Comparison of ENCODE assay signal across 11 mouse cellular contexts in genomic region chrX:103355784-103356183, GRCm38 (mm10). TPM values are rescaled to one million over a fixed set of nuclear protein-coding genes. Genes with fewer than 3 reads are reported as not detected.
DNase-seq lines count a peak whose midpoint lies in the region; ATAC-seq lines count a peak whose summit lies in the region.
"Had no signal": no experiment of that assay in that cellular context is flagged by ENCODE, and none has a peak within 500 bp of the region (broad histone marks: within the 10 kb centered on the region; RNA-seq: fewer than 3 reads in every experiment).

No protein-coding gene starts in this region.

- peak overlapping the region; percentile 67 for H3K4me3 ChIP-seq in heart, embryonic 13.5 days
- peak overlapping the region; percentile 79; the same call in 1 of the 2 replicates for H3K4me3 ChIP-seq in brown adipose tissue, adult 24 weeks (ENCODE audit: insufficient read depth, low read depth, low read length)
- H3K4me3 ChIP-seq in hindbrain, embryonic 10.5 days, result peak overlapping the region; percentile 64
- peak overlapping the region; percentile 66 for H3K4me3 ChIP-seq in midbrain, embryonic 10.5 days

- no peaks in the 10 kb centered on the region for H3K9me3 ChIP-seq in heart, embryonic 13.5 days
- H3K9me3 ChIP-seq in hindbrain, embryonic 10.5 days, result no peaks in the 10 kb centered on the region
- no peaks in the 10 kb centered on the region for H3K9me3 ChIP-seq in midbrain, embryonic 10.5 days (replicated peaks)

- H3K9ac ChIP-seq in heart, embryonic 13.5 days, result no peak overlapping the region

- no peak for DNase-seq in heart, postnatal 14 days
- DNase-seq in hindbrain, embryonic 10.5 days (ENCODE audit: low spot score), result no peak
- no peak for DNase-seq in midbrain, embryonic 10.5 days (ENCODE audit: low spot score)
- DNase-seq in frontal cortex, postnatal 14 days (ENCODE audit: low spot score in 2 of 2), result no peak
- DNase-seq in cerebellum, adult 11-12 months, result no peak

- WGBS in heart, embryonic 13.5 days, result 44% methylated on average over 5 of the region's 5 CpGs
- 45% methylated on average over 5 of the region's 5 CpGs for WGBS in hindbrain, embryonic 10.5 days
- 50% methylated on average over 5 of the region's 5 CpGs for WGBS in midbrain, embryonic 10.5 days

- H3K4me1 ChIP-seq in heart, embryonic 13.5 days, result no peaks in the 10 kb centered on the region
- H3K4me1 ChIP-seq in brown adipose tissue, adult 24 weeks (ENCODE audit: control insufficient read depth, insufficient read depth, insufficient read length, low read length), result no peaks in the 10 kb centered on the region
- no peaks in the 10 kb centered on the region; the same call in 1 of the 2 replicates for H3K4me1 ChIP-seq in hindbrain, embryonic 10.5 days (replicated peaks)
- peaks cover 5% of the 10 kb centered on the region; the same call in 1 of the 2 replicates for H3K4me1 ChIP-seq in midbrain, embryonic 10.5 days

- peaks cover 71% of the 10 kb centered on the region for H3K27me3 ChIP-seq in heart, embryonic 13.5 days (replicated peaks)
- peaks cover 90% of the 10 kb centered on the region for H3K27me3 ChIP-seq in hindbrain, embryonic 10.5 days (ENCODE audit: insufficient read depth, poor library complexity, severe bottlenecking)
- H3K27me3 ChIP-seq in midbrain, embryonic 10.5 days (ENCODE audit: low read depth, poor library complexity, severe bottlenecking), result peaks cover 100% of the 10 kb centered on the region

- no peak for ATAC-seq in heart, embryonic 13.5 days (ENCODE audit: extremely low read depth, insufficient number of reproducible peaks, low FRiP score, low TSS enrichment)
- no peak for ATAC-seq in cerebellum, adult (ENCODE audit: insufficient number of reproducible peaks, low FRiP score, low TSS enrichment)

- intact Hi-C loops in heart, postnatal 14 days (cut with DNase I), result no loop called here

- no peak overlapping the region for H3K27ac ChIP-seq in heart, embryonic 13.5 days (replicated peaks)
- no peak overlapping the region for H3K27ac ChIP-seq in brown adipose tissue, adult 24 weeks (replicated peaks; ENCODE audit: low read depth, low read length)
- no peak overlapping the region for H3K27ac ChIP-seq in hindbrain, embryonic 10.5 days
- H3K27ac ChIP-seq in midbrain, embryonic 10.5 days (replicated peaks), result no peak overlapping the region

- H3K4me2 ChIP-seq in heart, embryonic 13.5 days, result peak overlapping the region; percentile 68

- H3K36me3 ChIP-seq in heart, embryonic 13.5 days, result no peaks in the 10 kb centered on the region
- no peaks in the 10 kb centered on the region for H3K36me3 ChIP-seq in hindbrain, embryonic 10.5 days
- H3K36me3 ChIP-seq in midbrain, embryonic 10.5 days, result 0 out of 2 replicates have a peak, but pooled peaks cover 5% of the 10 kb centered on the region

RNA-seq across cellular contexts. Expression of gene Chic1, which starts 0.5 kb away (rescaled TPM):
- polyA plus RNA-seq in heart, embryonic 13.5 days (2015; fragmentation: Nextera tagmentation; extraction: Ambion mirVana), result 2.7 and 2.8 TPM in 2 replicates
- 1 to 10 TPM; 1.1 TPM for total RNA-seq in heart, postnatal 14 days (2021)
- polyA plus RNA-seq in brown adipose tissue, adult 24 weeks (2012; ENCODE audit: insufficient read depth, insufficient read length, missing spikeins), result 0.28 TPM in 1 of 2 replicates, not detected in the other
- 4.4 and 5.5 TPM in 2 replicates for polyA plus RNA-seq in hindbrain, embryonic 10.5 days (2016; fragmentation: Nextera tagmentation; extraction: Ambion mirVana)
- polyA plus RNA-seq in midbrain, embryonic 10.5 days (2016; fragmentation: Nextera tagmentation; extraction: Ambion mirVana), result 4.5 and 5.9 TPM in 2 replicates

RNA-seq across cellular contexts. Expression of gene Cdx4, which starts 34.6 kb away (rescaled TPM):
- polyA plus RNA-seq in heart, embryonic 13.5 days (2015; fragmentation: Nextera tagmentation; extraction: Ambion mirVana), result not detected in 2 replicates
- not detected for total RNA-seq in heart, postnatal 14 days (2021)
- polyA plus RNA-seq in brown adipose tissue, adult 24 weeks (2012; ENCODE audit: insufficient read depth, insufficient read length, missing spikeins), result not detected in 2 replicates
- polyA plus RNA-seq in hindbrain, embryonic 10.5 days (2016; fragmentation: Nextera tagmentation; extraction: Ambion mirVana), result not detected in 2 replicates
- polyA plus RNA-seq in midbrain, embryonic 10.5 days (2016; fragmentation: Nextera tagmentation; extraction: Ambion mirVana), result not detected in 2 replicates
- total RNA-seq: adrenal gland, postnatal 14 days; gastrocnemius, adult 8-10 months; left cerebral cortex, postnatal 4 days had no signal

RNA-seq across cellular contexts. Expression of gene Tsx, which starts 58.5 kb away (rescaled TPM):
- not detected in 2 replicates for polyA plus RNA-seq in heart, embryonic 13.5 days (2015; fragmentation: Nextera tagmentation; extraction: Ambion mirVana)
- not detected for total RNA-seq in heart, postnatal 14 days (2021)
- polyA plus RNA-seq in brown adipose tissue, adult 24 weeks (2012; ENCODE audit: insufficient read depth, insufficient read length, missing spikeins), result not detected in 2 replicates
- polyA plus RNA-seq in hindbrain, embryonic 10.5 days (2016; fragmentation: Nextera tagmentation; extraction: Ambion mirVana), result 0.21 TPM in 1 of 2 replicates, not detected in the other
- 0.34 and 0.35 TPM in 2 replicates for polyA plus RNA-seq in midbrain, embryonic 10.5 days (2016; fragmentation: Nextera tagmentation; extraction: Ambion mirVana)
- total RNA-seq: adrenal gland, postnatal 14 days; gastrocnemius, adult 8-10 months had no signal
